Mouse (Mus musculus) forebrain, embryonic 11.5 days (tissue): Measurements from ENCODE around the gene Gm436. TPM values are rescaled to one million over a fixed set of nuclear protein-coding genes. Genes with fewer than 3 reads are reported as not detected.

Experiments
- ATAC-seq: fragments of 200-750 bp; cut with Nextera tagmentation; replicated peaks from 2 replicates; pipeline ENCODE4 v1.8.0; 2017; ENCODE audit warnings: moderate TSS enrichment; ENCODE audit not compliant: low FRiP score
- DNase-seq: peaks from one replicate; pipeline ENCODE4 v3.0.0-alpha.2; 2017; ENCODE audit warnings: low spot score
- H3K27ac ChIP-seq: fragments of 300-500 bp; sonication (generic); 2 replicates; pipeline ENCODE4 v1.5.1; 2014; ENCODE audit warnings: low read depth, low read length
- H3K27me3 ChIP-seq: fragments of 300-500 bp; sonication (generic); 2 replicates; pipeline ENCODE4 v1.6.1; 2014; ENCODE audit warnings: mild to moderate bottlenecking, low read length, mixed read lengths; ENCODE audit not compliant: control insufficient read depth, insufficient read depth
- H3K36me3 ChIP-seq: fragments of 300-500 bp; sonication (generic); 2 replicates; pipeline ENCODE4 v1.6.1; 2014; ENCODE audit warnings: mild to moderate bottlenecking, low read length, moderate library complexity, mixed read lengths; ENCODE audit not compliant: control insufficient read depth, insufficient read depth
- H3K4me1 ChIP-seq: fragments of 300-500 bp; sonication (generic); replicated peaks from 2 replicates; pipeline ENCODE4 v1.6.1; 2014; ENCODE audit warnings: low read length, mixed read lengths; ENCODE audit not compliant: control insufficient read depth, insufficient read depth
- H3K4me2 ChIP-seq: fragments of 300-500 bp; sonication (generic); 2 replicates; pipeline ENCODE4 v1.6.1; 2014; ENCODE audit warnings: low read depth, mild to moderate bottlenecking, low read length, moderate library complexity, mixed read lengths; ENCODE audit not compliant: severe bottlenecking
- H3K4me3 ChIP-seq: fragments of 300-500 bp; sonication (generic); 2 replicates; pipeline ENCODE4 v1.5.1; 2014; ENCODE audit warnings: low read depth, low read length
- H3K9ac ChIP-seq: fragments of 300-500 bp; sonication (generic); 2 replicates; pipeline ENCODE4 v1.6.1; 2014; ENCODE audit warnings: low read length
- H3K9me3 ChIP-seq: fragments of 300-500 bp; sonication (generic); 2 replicates; pipeline ENCODE4 v1.6.1; 2016; ENCODE audit warnings: low read length, mixed read lengths; ENCODE audit not compliant: control insufficient read depth
- WGBS: fragments of 180-500 bp; shearing (Covaris S2); extraction: QIAGEN DNeasy Blood & Tissue Kit; methylation state at CpG from one replicate; pipeline ENCODE4 v1.1.7; 2014; 5-methylcytosine and 5-hydroxymethylcytosine counted together
- polyA plus RNA-seq: library from polyadenylated mRNA; unstranded; fragments of >200 nt; fragmentation: Nextera tagmentation; extraction: Ambion mirVana; gene quantifications from 2 replicates; pipeline ENCODE4 v1.2.1, GENCODE M21; 2014

Gm436 gene
- polyA plus RNA-seq = not detected in 2 replicates

- Histone ChIP-seq H3K36me3 (no peaks in the 10 kb centered on the region), H3K27ac (no peak within 1 kb of the TSS), H3K27me3 (no peaks in the 10 kb centered on the region), H3K9me3 (no peaks in the 10 kb centered on the region; the same call in none of the 2 replicates), H3K4me3 (no peak within 1 kb of the TSS), H3K9ac (no peak within 1 kb of the TSS), H3K4me2 (no peak within 1 kb of the TSS), H3K4me1 (no peaks in the 10 kb centered on the region)
- DNase-seq (no peak), ATAC-seq (no peak)
- 59% methylated on average over 2 of the region's 2 CpGs for WGBS
Measured at GRCm38 (mm10) chr4:144686268-144686667, at the start of gene Gm436. TSS of gene Gm436 (minus strand) at chr4:144686368.

GRCm38 (mm10) chr4:144721304-144721703, 35.1 kb upstream of the Gm436 start, which contains the start of gene Gm13178:
TSS of gene Gm13178 (minus strand) at chr4:144721404.
- 90% methylated on average over 1 of the region's 1 CpGs for WGBS
- Histone ChIP-seq H3K4me3 (no peak within 1 kb of the TSS), H3K36me3 (no peaks in the 10 kb centered on the region), H3K4me2 (no peak within 1 kb of the TSS), H3K4me1 (no peaks in the 10 kb centered on the region), H3K27me3 (no peaks in the 10 kb centered on the region), H3K9ac (no peak within 1 kb of the TSS), H3K27ac (no peak within 1 kb of the TSS), H3K9me3 (peaks cover 8% of the 10 kb centered on the region; the same call in 1 of the 2 replicates)
- ATAC-seq (no peak), DNase-seq (no peak)

GRCm38 (mm10) chr4:144719691-144720090, 33.5 kb upstream of the Gm436 start:
- Histone ChIP-seq H3K4me1 (no peaks in the 10 kb centered on the region), H3K9ac (no peak overlapping the region), H3K9me3 (peaks cover 8% of the 10 kb centered on the region; the same call in 1 of the 2 replicates), H3K4me3 (no peak overlapping the region), H3K36me3 (no peaks in the 10 kb centered on the region), H3K27ac (no peak overlapping the region), H3K4me2 (no peak overlapping the region), H3K27me3 (no peaks in the 10 kb centered on the region)
- 88% methylated on average over 1 of the region's 1 CpGs for WGBS
- DNase-seq (no peak), ATAC-seq (no peak)

- H3K9ac ChIP-seq = no peak overlapping the region
- 0 out of 2 replicates have a peak, but pooled peaks have one; percentile 27 for ATAC-seq
- H3K27ac ChIP-seq = no peak overlapping the region
- no peak for DNase-seq
- H3K4me3 ChIP-seq = no peak overlapping the region
- H3K27me3 ChIP-seq = no peaks in the 10 kb centered on the region
- no peaks in the 10 kb centered on the region for H3K36me3 ChIP-seq
- no peaks in the 10 kb centered on the region for H3K4me1 ChIP-seq
- 86% methylated on average over 1 of the region's 1 CpGs for WGBS
- H3K9me3 ChIP-seq = peaks cover 8% of the 10 kb centered on the region; the same call in 1 of the 2 replicates
- no peak overlapping the region for H3K4me2 ChIP-seq
Measured at GRCm38 (mm10) chr4:144718288-144718687, 32.1 kb upstream of the Gm436 start.

GRCm38 (mm10) chr4:144638263-144638662, 47.9 kb downstream of the Gm436 start:
- no peak overlapping the region for H3K9ac ChIP-seq
- no peaks in the 10 kb centered on the region for H3K4me1 ChIP-seq
- H3K4me3 ChIP-seq = no peak overlapping the region
- H3K4me2 ChIP-seq = no peak overlapping the region
- no peak overlapping the region for H3K27ac ChIP-seq
- H3K36me3 ChIP-seq = no peaks in the 10 kb centered on the region
- ATAC-seq = no peak
- DNase-seq = no peak
- H3K9me3 ChIP-seq = peaks cover 2% of the 10 kb centered on the region; the same call in 1 of the 2 replicates
- no peaks in the 10 kb centered on the region for H3K27me3 ChIP-seq

Other genes with a start within 250 kb of the Gm436 start
- not detected in 2 replicates for gene 1700012P22Rik, start 247.6 kb downstream of the Gm436 start, polyA plus RNA-seq
- gene Gm9944, start 233.1 kb downstream of the Gm436 start, polyA plus RNA-seq = not detected in 2 replicates
- gene Aadacl3, start 222.6 kb downstream of the Gm436 start, polyA plus RNA-seq = not detected in 2 replicates
- not detected in 2 replicates for gene 9430007A20Rik, start 166.5 kb downstream of the Gm436 start, polyA plus RNA-seq
- gene Gm13124, start 121.2 kb downstream of the Gm436 start, polyA plus RNA-seq = not detected in 2 replicates
- gene Aadacl4, start 72.7 kb downstream of the Gm436 start, polyA plus RNA-seq = not detected in 2 replicates
- not detected in 2 replicates for gene Gm13178, start 35.0 kb upstream of the Gm436 start, polyA plus RNA-seq
- not detected in 2 replicates for gene Gm438, start 100.2 kb upstream of the Gm436 start, polyA plus RNA-seq
- gene Dhrs3, start 206.5 kb upstream of the Gm436 start, polyA plus RNA-seq = 5.8 and 8.1 TPM in 2 replicates